Mouse (Mus musculus): Measurements from ENCODE around the gene Shisal2a. TPM values are rescaled to one million over a fixed set of nuclear protein-coding genes. Genes with fewer than 3 reads are reported as not detected.

Shisal2a gene
- not detected for polyA plus RNA-seq (2015; fragmentation: Illumina TruSeq; extraction: RNeasy Lipid Tissue Mini Kit (QIAGEN cat#74804); ENCODE audit: insufficient read depth, low replicate concordance)

GRCm38 (mm10) chr4:108383183-108383714 is at the start of gene Shisal2a:
Gene Shisal2a (minus strand): TSS chr4:108383349.

GRCm38 (mm10) chr4:108406861-108407401 is 23.8 kb upstream of the Shisal2a start, which contains the start of gene Gpx7:
Gene Gpx7 (minus strand): TSS chr4:108406961.

GRCm38 (mm10) chr4:108327730-108328484 is 55.2 kb downstream of the Shisal2a start, which contains the start of gene Coa7:
Gene Coa7 (plus strand): TSS chr4:108328140.

Other genes starting within 250 kb of the Shisal2a start
- 311 TPM for gene Scp2, start 238.4 kb downstream of the Shisal2a start, polyA plus RNA-seq (2015; fragmentation: Illumina TruSeq; extraction: RNeasy Lipid Tissue Mini Kit (QIAGEN cat#74804); ENCODE audit: insufficient read depth, low replicate concordance)
- 1.8 TPM for gene Echdc2, start 217.9 kb downstream of the Shisal2a start, polyA plus RNA-seq (2015; fragmentation: Illumina TruSeq; extraction: RNeasy Lipid Tissue Mini Kit (QIAGEN cat#74804); ENCODE audit: insufficient read depth, low replicate concordance)
- gene Zyg11a, start 165.3 kb downstream of the Shisal2a start, polyA plus RNA-seq (2015; fragmentation: Illumina TruSeq; extraction: RNeasy Lipid Tissue Mini Kit (QIAGEN cat#74804); ENCODE audit: insufficient read depth, low replicate concordance), result not detected
- gene Zyg11b, start 82.3 kb downstream of the Shisal2a start, polyA plus RNA-seq (2015; fragmentation: Illumina TruSeq; extraction: RNeasy Lipid Tissue Mini Kit (QIAGEN cat#74804); ENCODE audit: insufficient read depth, low replicate concordance), result 35.5 TPM
- 6.9 TPM for gene Coa7, start 55.2 kb downstream of the Shisal2a start, polyA plus RNA-seq (2015; fragmentation: Illumina TruSeq; extraction: RNeasy Lipid Tissue Mini Kit (QIAGEN cat#74804); ENCODE audit: insufficient read depth, low replicate concordance)
- gene Gpx7, start 23.6 kb upstream of the Shisal2a start, polyA plus RNA-seq (2015; fragmentation: Illumina TruSeq; extraction: RNeasy Lipid Tissue Mini Kit (QIAGEN cat#74804); ENCODE audit: insufficient read depth, low replicate concordance), result 2.6 TPM
- 114 TPM for gene Tut4, start 76.1 kb upstream of the Shisal2a start, polyA plus RNA-seq (2015; fragmentation: Illumina TruSeq; extraction: RNeasy Lipid Tissue Mini Kit (QIAGEN cat#74804); ENCODE audit: insufficient read depth, low replicate concordance)
- 55.9 TPM for gene Prpf38a, start 196.0 kb upstream of the Shisal2a start, polyA plus RNA-seq (2015; fragmentation: Illumina TruSeq; extraction: RNeasy Lipid Tissue Mini Kit (QIAGEN cat#74804); ENCODE audit: insufficient read depth, low replicate concordance)
- 2.2 TPM for gene Orc1, start 196.1 kb upstream of the Shisal2a start, polyA plus RNA-seq (2015; fragmentation: Illumina TruSeq; extraction: RNeasy Lipid Tissue Mini Kit (QIAGEN cat#74804); ENCODE audit: insufficient read depth, low replicate concordance)
- gene Cc2d1b, start 236.6 kb upstream of the Shisal2a start, polyA plus RNA-seq (2015; fragmentation: Illumina TruSeq; extraction: RNeasy Lipid Tissue Mini Kit (QIAGEN cat#74804); ENCODE audit: insufficient read depth, low replicate concordance), result 73.8 TPM

All from spleen, adult 10 weeks (tissue).